Mouse (Mus musculus): Measurements from ENCODE around the gene Nipal1.

DNA sequence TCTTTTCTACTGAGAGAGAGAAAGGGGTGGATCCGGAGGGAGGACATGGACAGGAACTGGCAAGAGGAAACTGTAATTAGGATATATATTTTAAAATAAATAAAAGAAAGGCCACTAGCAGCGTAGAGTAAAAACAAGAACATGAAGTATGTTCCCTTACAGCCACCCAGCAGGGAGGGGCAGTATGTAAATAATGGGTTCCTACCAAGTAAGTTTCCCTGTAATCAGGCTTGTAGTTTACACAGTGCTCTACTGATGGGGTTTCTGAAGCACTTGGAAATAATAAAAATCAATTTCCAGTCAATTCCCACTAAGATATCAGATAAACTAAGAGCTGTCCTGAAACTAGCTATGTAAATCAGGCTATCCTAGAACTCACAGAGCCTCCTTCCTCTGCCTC is 47.1 kb downstream of the Nipal1 start:
- TF ChIP-seq POLR2A (IDR thresholded peaks at IDR 0.05; ENCODE audit: extremely low read depth, insufficient read depth, low read length) (no peak), CTCF (IDR thresholded peaks at IDR 0.05; ENCODE audit: extremely low read depth, insufficient read depth, low read length) (no peak)
